Mouse (Mus musculus): Measurements from ENCODE around the gene Ubqln4.

Gene Ubqln4

DNA sequence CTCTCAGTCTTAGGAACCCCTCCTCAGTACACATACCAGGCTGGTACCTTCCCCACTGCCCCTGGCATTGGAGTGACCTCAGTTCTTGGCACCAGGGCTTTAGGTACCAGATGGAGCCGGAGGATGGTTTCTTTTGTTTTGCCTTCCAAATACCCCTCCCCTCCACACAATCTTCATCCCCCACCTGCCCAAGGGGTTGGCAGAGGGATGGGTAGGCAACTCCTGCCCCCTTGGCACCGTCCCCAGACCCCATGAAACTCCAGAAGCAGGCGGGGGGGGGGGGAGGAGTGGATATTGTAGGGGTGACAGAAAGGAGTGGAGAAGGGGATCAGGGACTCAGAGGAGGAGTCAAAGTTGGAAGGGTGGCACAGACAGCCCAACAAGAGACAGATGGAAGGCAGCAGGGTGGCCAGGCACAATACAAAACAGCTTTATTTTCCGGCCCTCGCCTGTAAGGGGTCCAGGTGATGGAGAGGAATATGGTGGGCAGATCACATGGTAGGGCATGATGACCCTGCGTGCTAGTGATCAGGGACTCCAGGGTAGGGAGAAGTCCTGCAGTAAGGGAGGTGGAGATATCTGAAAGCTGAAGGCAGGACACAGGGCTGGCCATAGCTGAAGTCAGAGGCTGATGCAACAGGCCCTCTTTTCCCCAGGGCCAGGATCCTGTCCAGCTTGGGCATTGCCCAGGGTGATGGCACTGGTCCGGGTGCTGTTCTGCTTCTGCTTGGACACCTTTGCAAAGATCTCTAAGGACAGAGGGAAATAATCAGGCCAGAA, 11.7 kb upstream of the Ubqln4 start:
- DNase-seq (ENCODE audit: low spot score in 2 of 2), result no peak

DNA sequence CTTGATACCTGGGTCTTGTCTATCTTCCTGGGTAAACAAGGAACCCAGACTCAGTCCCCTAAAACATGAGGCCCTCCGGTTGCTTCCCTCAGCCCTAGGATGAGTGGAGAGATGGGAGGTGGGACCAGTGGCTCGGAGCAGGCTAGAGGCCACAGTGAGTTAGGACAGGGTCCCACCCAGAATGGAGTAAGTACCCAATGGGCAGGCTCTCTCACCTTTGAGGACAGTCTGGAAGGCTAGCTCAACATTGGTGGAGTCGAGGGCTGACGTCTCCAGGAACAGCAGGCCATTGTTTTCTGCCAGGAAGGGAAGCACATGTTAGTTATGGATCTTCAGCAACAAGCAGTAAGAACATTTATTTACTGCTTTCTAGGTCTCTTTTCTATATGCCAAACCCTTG, 11.1 kb upstream of the Ubqln4 start:
- no peak for DNase-seq (ENCODE audit: low spot score in 2 of 2)

DNA sequence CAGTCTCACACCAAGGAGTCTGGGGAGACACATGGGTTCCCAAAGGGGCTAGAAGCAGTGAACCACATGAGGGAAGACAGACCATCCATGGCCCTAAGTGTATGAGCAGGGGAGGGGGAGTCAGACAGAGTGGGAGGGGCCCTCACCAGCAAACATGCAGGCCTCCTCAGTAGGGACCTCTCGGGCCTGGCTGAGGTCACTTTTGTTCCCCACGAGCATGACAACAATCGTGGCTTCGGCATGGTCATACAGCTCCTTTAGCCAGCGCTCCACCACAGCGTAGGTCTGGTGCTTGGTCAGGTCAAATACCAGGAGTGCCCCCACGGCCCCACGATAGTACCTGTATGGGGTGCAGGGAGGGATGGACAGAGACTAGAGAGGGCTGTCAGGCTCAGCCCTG, 10.4 kb upstream of the Ubqln4 start:
- no peak for DNase-seq (ENCODE audit: low spot score in 2 of 2)

DNA sequence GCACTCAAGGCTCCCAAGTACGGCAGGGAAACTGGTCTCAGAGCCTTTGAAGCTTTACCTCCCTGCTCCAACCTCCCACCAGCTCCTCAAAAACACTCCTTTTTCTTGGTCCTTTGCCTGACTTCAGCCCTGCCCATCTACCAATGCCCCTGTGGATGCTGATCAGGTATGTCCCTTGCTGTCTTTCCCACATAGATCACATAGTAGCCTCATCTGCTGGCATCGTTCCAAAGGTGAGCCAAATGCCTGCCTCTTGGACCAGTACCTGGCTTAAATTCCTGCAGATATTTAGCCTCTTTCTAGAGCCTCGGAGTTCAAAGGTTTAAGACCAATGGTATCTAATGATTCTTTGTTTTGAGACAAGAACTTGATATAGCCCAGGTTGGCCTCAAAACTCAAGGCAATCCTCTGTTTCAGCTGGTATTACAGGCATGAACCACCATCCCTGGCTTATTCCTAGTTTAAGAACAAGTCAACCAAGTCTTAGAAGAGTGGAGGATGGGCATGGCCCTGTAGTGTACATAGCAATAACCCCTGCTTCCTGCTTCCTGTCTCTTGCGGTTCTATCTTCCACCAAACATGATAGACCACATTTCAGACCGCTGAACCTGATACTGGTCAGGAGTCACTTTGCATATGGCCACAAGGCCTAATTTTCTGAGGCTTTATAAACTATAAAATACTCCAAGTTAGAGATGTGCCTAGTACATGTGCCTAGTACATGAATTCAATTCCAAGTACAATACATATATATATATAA, 9.7 kb upstream of the Ubqln4 start:
- no peak for DNase-seq (ENCODE audit: low spot score in 2 of 2)

DNA sequence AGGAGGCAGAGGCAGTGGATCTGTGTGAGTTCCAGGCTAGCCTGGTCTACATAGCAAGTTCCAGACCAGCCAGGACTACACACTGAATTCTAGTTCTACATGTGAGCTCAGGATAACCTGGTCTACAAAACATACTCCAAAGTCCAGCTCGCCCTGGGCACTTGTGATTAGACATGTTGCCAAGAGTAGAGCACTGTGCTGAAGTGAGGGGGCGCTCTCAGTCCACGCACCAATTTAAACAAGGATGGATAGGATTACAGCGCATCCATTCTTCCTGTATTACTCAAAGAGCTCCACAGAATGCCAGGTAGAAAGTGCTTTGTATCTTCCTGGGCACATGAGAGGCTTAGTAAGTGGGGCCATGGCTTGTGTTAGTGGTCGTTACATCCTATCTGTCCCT, 9.0 kb upstream of the Ubqln4 start:
- DNase-seq (ENCODE audit: low spot score in 2 of 2), result no peak

DNA sequence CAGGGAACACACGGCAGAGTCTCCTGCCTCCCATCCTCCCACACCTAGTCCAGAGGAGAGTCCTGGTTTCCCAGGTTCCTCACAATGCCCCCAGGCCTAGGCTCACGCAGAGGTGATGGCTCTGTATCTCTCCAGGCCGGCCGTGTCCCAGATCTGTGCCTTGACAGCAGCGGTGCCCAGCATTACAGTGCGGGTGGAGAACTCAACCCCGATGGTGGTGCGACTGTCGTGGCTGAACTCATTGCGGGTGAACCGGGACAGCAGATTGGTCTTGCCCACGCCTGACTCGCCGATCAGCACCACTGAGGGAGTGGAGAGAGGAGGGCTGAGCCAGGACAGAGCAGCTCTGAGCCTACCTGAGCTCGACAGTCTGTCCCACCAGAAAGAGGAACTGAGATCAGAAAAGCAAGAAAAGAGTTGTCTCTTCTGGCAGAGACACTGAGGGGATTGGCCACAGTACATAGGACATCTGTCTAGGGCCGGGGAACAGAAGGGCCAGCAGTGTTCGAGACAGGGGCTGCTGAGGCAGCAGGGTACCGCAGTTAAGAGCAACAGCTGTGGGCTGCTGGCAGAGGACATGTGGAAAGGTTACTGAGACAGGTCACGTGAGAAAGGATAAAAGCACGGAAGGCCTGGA, 8.5 kb upstream of the Ubqln4 start:
- no peak for DNase-seq (ENCODE audit: low spot score in 2 of 2)

DNA sequence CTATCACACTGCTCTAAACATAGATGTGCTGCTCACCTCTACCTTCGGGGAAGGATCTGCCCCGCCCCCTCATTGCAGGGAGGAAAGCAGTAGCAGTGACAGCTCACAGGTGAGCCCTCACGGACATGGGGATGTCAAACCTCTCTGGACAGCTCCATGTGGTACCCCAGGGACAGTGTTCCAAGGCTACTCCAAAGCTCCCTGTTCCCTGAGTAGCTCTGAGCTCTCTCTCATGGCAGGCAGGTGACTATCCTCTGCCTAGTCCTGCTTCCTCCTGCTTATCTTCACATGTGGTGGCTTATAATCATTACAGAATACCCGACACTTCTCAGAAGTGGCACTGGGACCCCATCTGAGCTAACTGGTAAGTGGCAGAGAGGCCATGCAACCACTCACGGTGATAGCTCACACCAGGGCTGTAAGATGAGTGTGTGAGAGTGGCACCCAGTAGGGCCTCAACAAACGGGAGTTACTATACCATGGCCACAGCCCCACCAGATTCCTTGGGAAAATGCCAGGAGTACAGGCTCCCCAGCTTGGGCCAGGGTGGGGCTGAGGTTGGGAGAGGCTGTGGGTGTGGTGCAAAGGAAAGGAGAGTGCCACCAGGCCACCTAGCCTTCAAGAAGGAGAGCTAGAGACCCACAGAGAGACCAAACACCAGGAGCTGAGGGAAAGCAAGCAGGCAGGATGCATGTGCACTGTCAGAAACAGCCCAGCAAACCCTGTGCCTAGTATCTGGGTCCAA, 6.7 kb upstream of the Ubqln4 start:
- DNase-seq (ENCODE audit: low spot score in 2 of 2), result no peak

DNA sequence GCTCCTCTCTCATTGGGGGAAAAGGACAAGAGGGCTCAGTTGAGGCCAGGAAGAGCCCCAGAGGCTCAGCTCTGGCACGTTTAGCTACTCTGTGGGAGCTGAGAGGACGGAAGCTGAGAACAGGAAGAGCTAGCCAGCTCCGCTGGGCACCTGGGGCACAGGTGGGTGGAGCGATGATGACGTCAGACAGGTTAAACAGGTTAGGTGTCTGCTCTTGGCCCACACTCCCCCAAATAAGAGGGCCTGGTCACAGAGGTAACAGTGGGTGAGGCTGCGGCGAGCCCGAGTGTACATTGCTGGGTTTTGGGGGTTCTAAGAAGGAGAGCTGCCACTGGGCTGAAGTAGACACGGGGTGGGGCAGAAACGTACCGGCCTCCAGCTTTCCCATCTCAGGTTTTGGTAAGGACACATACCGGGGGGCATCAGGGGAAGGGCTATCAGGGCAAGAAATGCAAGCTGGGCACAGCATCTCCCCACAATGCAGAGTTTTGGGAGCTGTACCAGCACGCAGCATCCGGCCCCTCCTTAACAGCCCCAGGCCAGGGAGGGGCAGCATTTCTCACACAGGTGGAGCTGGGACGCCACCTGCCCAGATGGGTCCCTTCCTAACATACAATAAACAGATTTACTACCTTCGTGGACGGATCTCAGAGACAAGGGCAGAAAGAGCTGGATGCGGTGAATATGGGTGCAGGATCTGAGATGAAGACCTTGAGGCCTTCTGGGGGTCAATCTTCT, 5.2 kb upstream of the Ubqln4 start, which contains the start of gene Rab25:
Rab25 (minus strand) TSS at position 121 of the 738 bp plus-strand sequence.
- no peak for DNase-seq (ENCODE audit: low spot score in 2 of 2)

DNA sequence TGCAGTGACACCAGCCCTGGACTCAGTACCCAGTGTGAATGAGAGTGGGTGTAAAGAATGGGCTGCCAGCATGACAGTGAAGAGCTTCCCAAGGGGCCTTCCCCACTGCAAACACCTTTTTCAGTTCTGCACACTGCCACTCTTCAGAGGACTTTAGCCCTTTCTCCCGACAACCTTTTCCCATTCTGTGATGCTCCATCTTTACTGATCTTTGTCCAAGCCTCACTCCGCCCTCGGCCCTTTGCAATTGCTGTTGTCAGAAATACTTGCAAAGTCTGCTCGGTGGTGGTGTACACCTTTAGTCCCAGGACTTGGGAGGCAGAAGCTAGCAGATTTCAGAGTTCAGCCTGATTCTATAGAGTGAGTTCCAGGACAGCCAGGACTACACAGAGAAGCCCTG, 2.0 kb upstream of the Ubqln4 start:
- DNase-seq (ENCODE audit: low spot score in 2 of 2), result peak in 1 of 2 experiments; percentile 26

DNA sequence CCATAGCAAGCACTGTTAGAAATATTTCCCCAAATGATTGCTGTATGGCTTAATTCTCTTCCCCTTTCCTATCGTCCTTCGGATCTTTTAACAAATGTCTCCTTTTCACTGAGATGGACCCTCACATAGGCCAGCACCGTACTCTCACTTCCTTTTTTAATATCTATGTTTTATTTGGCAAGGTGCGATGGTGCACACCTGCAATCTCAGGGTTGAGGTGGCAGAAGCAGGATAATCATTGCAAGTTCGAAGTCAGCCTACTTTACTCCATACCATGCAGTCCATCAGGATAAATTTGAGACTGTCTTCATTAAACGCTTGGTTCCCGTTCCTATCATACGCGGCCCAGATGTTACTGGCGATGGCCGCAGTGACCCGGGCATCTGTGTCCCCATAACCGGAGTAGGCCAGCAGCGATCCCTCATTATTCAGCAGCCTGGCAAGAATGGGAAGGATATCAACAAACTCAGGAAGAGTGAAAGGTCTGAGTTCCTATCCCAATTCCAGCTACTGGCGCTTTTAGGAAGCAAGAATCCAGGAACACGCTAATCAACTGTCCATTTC, 1.4 kb upstream of the Ubqln4 start:
- peak in 1 of 2 experiments; percentile 50 for DNase-seq (ENCODE audit: low spot score in 2 of 2)

DNA sequence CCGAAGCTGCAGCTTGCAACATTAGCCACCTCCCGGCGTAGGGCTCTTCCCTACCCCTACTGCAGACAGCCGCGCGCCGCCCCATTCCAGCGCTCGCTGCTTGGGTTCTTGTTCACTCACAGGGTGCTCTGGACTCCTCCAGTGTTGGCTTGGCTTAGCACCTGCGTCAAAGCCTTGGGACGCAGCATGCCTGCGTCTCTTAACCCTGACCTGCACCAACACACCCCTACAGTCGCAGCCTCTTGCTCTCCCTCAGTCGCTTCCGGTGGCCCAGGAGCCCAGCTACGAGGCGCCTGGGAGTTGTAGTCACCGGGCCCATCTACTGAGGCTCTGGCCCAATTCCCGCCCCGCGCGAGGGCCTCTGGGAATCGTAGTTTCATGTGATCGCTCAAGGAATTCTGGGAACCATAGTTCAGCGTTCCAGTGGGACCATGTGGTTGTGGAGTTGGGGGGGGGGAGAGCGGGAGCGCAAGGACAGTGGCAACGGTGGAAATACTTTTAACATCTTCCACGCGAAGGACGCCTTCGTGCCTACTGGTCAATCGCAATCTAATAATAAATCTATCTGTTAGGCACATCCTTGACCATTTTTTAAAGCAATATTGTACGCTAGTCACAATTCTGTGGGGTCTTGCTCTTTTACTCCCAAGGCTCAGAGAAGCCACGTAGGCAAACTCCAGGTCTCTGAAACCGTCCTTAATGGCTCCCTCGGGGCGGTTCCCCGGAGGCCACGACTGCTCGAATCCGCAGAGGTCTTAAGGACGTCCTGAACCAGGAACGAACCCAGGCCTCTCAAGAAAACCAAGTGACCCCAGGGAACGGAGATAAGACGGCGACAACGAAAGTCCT, 658 bp upstream of the Ubqln4 start, which contains the start of gene Lamtor2:
Lamtor2 (minus strand) TSS at position 399 of the 849 bp plus-strand sequence.
- peak; percentile 99 for DNase-seq (ENCODE audit: low spot score in 2 of 2)

DNA sequence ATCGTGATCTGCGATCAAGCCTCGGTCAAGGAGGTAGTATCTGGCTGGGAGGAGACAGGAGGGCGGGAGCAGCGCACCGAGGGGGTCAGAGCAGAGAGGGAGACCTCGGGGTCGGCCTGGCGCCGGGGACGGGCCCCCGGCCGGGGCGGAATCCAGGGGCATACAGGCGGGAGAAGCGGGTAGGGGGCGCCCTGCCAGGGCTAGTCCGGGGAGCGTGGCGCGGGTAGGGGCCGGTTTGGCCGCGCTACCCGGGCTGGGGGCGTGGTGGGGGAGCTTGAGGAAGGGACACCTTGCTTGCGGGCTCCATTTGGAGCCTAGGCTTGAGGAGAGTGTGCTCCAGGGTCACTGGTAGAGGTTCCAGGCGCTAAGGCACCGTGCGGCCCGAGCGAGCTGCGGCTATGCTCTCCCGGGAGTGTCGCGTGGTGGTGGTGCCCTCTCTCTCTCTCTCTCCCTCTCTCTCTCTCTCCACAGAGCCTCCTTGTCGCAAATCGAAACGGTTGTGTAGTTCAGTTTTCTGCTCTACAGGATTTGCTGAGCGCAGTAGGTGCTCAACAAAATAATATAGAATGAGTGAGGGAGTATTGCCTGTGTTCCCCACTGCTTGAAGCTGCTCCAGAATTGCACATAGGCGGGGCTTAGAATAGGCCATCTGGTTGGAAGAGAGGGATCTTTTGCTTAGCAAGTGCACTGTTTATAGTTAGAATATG, 475 bp downstream of the Ubqln4 start:
- peak; percentile 64 to 67 for DNase-seq (ENCODE audit: low spot score in 2 of 2)

DNA sequence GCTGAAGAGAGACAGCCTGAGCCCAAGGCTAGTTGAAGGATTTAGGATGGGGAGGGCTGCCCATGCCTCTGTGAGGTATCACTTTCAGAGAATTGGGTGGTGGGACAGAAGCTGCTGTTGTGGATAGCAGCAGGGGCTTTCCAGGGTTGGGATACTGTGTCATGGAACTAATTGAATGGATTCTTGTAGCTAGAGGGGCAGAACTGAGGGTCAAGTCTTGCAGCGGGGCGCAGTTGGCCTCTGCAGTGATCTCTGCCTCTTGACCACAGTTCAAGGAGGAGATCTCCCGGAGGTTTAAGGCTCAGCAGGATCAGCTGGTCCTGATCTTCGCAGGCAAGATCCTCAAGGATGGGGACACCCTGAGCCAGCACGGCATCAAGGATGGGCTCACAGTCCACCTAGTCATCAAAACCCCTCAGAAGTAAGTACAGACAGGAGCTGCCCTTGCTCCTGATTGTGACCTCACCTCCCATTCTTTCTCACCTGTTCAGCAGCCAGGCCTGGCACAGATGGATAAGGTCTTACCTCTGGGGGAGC, 1.6 kb downstream of the Ubqln4 start:
- DNase-seq (ENCODE audit: low spot score in 2 of 2), result peak; percentile 21 to 25

DNA sequence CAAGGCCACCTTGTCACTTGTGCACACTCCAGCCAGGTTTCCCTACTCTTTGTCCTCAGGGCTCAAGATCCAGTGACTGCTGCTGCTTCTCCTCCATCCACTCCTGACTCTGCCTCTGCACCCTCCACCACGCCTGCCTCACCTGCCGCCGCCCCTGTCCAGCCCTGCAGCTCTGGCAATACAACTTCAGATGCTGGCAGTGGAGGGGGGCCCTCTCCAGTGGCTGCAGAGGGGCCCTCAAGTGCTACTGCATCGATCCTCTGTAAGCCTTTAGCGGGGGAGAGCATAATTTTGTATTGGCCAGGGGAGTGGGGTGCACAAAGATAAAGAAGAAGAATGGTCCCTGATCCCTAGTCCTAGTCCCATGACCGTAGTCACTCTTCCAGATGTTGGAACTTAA, 2.2 kb downstream of the Ubqln4 start:
- peak; percentile 24 to 35 for DNase-seq (ENCODE audit: low spot score in 2 of 2)

DNA sequence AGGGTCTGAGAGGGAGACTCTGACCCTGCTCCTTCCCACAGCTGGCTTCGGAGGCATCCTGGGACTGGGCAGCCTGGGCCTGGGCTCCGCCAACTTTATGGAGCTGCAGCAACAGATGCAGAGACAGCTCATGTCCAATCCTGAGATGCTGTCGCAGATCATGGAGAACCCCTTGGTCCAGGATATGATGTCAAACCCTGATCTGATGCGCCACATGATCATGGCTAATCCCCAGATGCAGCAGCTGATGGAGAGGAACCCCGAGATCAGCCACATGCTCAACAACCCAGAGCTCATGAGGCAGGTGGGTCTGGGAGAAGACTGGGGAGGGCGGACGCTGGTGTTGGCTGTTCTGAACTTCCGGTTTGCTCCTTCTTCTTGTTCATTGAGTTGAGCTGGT, 3.1 kb downstream of the Ubqln4 start:
- peak; percentile 22 to 27 for DNase-seq (ENCODE audit: low spot score in 2 of 2)

DNA sequence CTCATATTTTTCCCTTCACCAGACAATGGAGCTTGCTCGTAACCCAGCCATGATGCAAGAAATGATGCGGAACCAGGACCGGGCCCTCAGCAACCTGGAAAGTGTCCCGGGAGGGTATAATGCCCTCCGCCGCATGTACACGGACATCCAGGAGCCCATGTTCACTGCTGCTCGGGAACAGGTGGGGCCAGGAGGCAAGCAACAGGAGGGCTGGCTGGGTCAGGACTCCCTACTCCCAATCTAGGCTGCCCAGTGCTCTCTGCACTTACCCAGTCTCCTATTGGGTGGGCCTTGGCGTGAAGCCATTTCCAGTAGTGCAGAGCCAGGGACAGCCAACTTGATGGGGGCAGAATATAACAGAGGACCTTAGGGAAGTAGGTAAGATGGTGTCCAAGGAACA, 6.0 kb downstream of the Ubqln4 start:
- peak in 1 of 2 experiments; percentile 31 for DNase-seq (ENCODE audit: low spot score in 2 of 2)

DNA sequence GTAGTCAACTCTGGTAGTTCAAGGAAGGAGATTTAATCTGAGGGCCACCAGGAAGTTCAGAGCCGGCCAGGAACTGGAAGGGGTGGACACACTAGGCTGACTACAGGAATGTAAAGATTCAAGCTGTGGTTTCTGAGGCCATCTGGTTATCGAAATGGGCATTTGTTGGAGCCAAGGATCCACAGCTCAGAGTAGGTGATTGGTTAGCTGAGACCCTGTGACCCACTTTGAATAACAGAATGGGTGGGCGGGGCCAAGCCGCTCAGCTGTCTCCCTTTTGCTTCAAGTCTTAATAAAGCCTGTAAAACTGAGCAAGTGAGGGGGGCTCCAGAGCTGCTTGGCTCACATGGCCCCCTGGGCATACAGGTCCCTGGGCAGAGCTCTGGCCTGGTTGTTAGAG, 8.4 kb downstream of the Ubqln4 start:
- no peak for DNase-seq (ENCODE audit: low spot score in 2 of 2)

DNA sequence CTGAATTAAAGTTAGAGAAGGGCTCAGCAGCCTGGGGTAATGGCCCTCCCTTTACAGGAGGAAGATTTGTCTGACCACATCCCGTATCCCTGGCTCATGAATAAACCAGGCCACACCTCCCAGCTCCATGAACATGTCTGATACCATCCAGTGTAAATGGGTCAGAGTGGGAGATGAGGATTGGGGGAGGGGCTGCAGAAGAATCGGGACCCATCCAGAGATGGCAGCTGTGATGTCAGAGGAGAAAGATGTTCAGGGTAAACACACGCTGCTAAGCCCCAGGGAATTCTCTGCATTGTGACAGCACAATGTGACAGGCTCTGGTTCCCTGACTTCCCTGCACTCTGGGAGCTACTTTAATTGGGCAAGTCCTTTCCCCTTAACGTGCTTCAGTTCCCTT, 9.9 kb downstream of the Ubqln4 start:
- no peak for DNase-seq (ENCODE audit: low spot score in 2 of 2)

DNA sequence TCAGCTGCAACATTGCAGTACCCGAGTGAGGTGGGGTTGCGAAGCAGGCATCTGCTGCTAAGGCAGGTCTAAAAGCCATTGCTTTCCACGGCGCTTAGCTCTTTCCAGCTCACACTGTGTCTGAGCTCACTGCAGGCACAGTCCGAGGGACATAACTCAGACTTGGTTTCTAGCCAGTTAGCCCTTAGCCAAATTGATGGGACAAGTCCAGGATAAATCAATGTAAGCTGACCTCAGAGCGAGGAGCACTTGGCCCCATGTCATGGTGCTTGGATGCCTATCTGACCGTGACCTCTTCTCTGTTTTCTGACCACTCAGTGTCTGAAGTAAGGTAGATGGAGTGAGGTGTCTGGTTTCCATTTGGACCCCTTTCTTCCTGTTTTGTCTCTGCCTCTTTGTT, 10.4 kb downstream of the Ubqln4 start:
- DNase-seq (ENCODE audit: low spot score in 2 of 2), result no peak

Measured in right cerebral cortex, postnatal 10 days (tissue).